Mouse (Mus musculus): ENCODE measurements around the gene Gopc.

GRCm38 (mm10) chr10:52287852-52288533, 93.9 kb downstream of the Gopc start:
- TF ChIP-seq POLR2A (IDR thresholded peaks at IDR 0.05; ENCODE audit: low read depth, low read length) (no peak), CTCF (IDR thresholded peaks at IDR 0.05; ENCODE audit: extremely low read depth, insufficient read length, insufficient replicate concordance, low read depth, low read length) (no peak)
